In genomic region chr10:18354103-18354502, GRCm38 (mm10) we compare ENCODE assay signal across 28 mouse cellular contexts. TPM values are rescaled to one million over a fixed set of nuclear protein-coding genes. Genes with fewer than 3 reads are reported as not detected.
DNase-seq lines count a peak whose midpoint lies in the region; ATAC-seq lines count a peak whose summit lies in the region.
"Had no signal": no experiment of that assay in that cellular context is flagged by ENCODE, and none has a peak within 500 bp of the region (broad histone marks: within the 10 kb centered on the region; RNA-seq: fewer than 3 reads in every experiment).

No protein-coding gene starts in this region.

- H3K27me3 ChIP-seq in hindbrain, embryonic 14.5 days (ENCODE audit: control insufficient read depth, insufficient read depth, low read length) = no peaks in the 10 kb centered on the region
- H3K27me3 ChIP-seq in hindbrain, embryonic 11.5 days (ENCODE audit: control insufficient read depth, insufficient read depth, low read length) = no peaks in the 10 kb centered on the region
- H3K27me3 ChIP-seq in neural tube, embryonic 12.5 days (replicated peaks) = no peaks in the 10 kb centered on the region
- H3K27me3 ChIP-seq in neural tube, embryonic 15.5 days (replicated peaks) = no peaks in the 10 kb centered on the region
- H3K27me3 ChIP-seq in neural tube, embryonic 13.5 days = no peaks in the 10 kb centered on the region
- H3K27me3 ChIP-seq: embryonic facial prominence, embryonic 13.5 days; forebrain, embryonic 15.5 days; heart, embryonic 13.5 days; intestine, embryonic 15.5 days had no signal

- 44% methylated on average over 8 of the region's 8 CpGs for WGBS in hindbrain, embryonic 14.5 days
- WGBS in hindbrain, embryonic 11.5 days = 74% methylated on average over 8 of the region's 8 CpGs
- 49% methylated on average over 8 of the region's 8 CpGs for WGBS in neural tube, embryonic 12.5 days
- 29% methylated on average over 8 of the region's 8 CpGs for WGBS in neural tube, embryonic 15.5 days
- 37% methylated on average over 8 of the region's 8 CpGs for WGBS in neural tube, embryonic 13.5 days

- H3K9me3 ChIP-seq in hindbrain, embryonic 14.5 days (ENCODE audit: control insufficient read depth, low read length) = no peaks in the 10 kb centered on the region
- no peaks in the 10 kb centered on the region for H3K9me3 ChIP-seq in hindbrain, embryonic 11.5 days (ENCODE audit: control insufficient read depth, low read length)
- H3K9me3 ChIP-seq in neural tube, embryonic 12.5 days = no peaks in the 10 kb centered on the region
- no peaks in the 10 kb centered on the region for H3K9me3 ChIP-seq in neural tube, embryonic 15.5 days (replicated peaks)
- no peaks in the 10 kb centered on the region for H3K9me3 ChIP-seq in neural tube, embryonic 13.5 days
- H3K9me3 ChIP-seq: embryonic facial prominence, embryonic 10.5 days; embryonic facial prominence, embryonic 13.5 days; forebrain, embryonic 12.5 days; forebrain, embryonic 15.5 days; heart, embryonic 10.5 days; heart, embryonic 13.5 days; intestine, embryonic 15.5 days had no signal

- H3K36me3 ChIP-seq in hindbrain, embryonic 14.5 days (replicated peaks; ENCODE audit: control insufficient read depth, insufficient read depth) = no peaks in the 10 kb centered on the region
- no peaks in the 10 kb centered on the region for H3K36me3 ChIP-seq in hindbrain, embryonic 11.5 days (ENCODE audit: control insufficient read depth, insufficient read depth, low read length)
- H3K36me3 ChIP-seq in neural tube, embryonic 12.5 days = no peaks in the 10 kb centered on the region
- H3K36me3 ChIP-seq in neural tube, embryonic 15.5 days = no peaks in the 10 kb centered on the region
- no peaks in the 10 kb centered on the region for H3K36me3 ChIP-seq in neural tube, embryonic 13.5 days
- H3K36me3 ChIP-seq: embryonic facial prominence, embryonic 10.5 days; embryonic facial prominence, embryonic 13.5 days; forebrain, embryonic 12.5 days; forebrain, embryonic 15.5 days; heart, embryonic 10.5 days; heart, embryonic 13.5 days; intestine, embryonic 15.5 days had no signal

- no peak overlapping the region for H3K4me2 ChIP-seq in hindbrain, embryonic 14.5 days (replicated peaks)
- no peak overlapping the region for H3K4me2 ChIP-seq in hindbrain, embryonic 11.5 days (replicated peaks; ENCODE audit: low read depth, low read length)
- H3K4me2 ChIP-seq in neural tube, embryonic 12.5 days (replicated peaks) = no peak overlapping the region
- H3K4me2 ChIP-seq in neural tube, embryonic 15.5 days = no peak overlapping the region
- no peak overlapping the region for H3K4me2 ChIP-seq in neural tube, embryonic 13.5 days
- H3K4me2 ChIP-seq: embryonic facial prominence, embryonic 13.5 days; forebrain, embryonic 12.5 days; forebrain, embryonic 15.5 days; heart, embryonic 13.5 days; intestine, embryonic 15.5 days had no signal

- DNase-seq in hindbrain, embryonic 14.5 days (ENCODE audit: low spot score) = no peak
- DNase-seq in hindbrain, embryonic 11.5 days (ENCODE audit: low spot score) = no peak
- DNase-seq in cerebellum, postnatal 36 days = no peak
- DNase-seq: adrenal gland, adult 8-10 months; adrenal gland, postnatal 36 days; cerebellum, adult 18-20 months; cerebellum, adult 9-10 months; cerebellum, postnatal 25 days; embryo, embryonic 11 days; gastrocnemius, postnatal 10 days; gastrocnemius, postnatal 36 days; heart, adult 2 months; heart, postnatal 14 days; heart, postnatal 4 days; kidney, adult 11 months had no signal

- peak overlapping the region; percentile 17; the same call in 1 of the 2 replicates for H3K27ac ChIP-seq in hindbrain, embryonic 14.5 days
- no peak overlapping the region for H3K27ac ChIP-seq in hindbrain, embryonic 11.5 days (ENCODE audit: low read depth, low read length)
- no peak overlapping the region for H3K27ac ChIP-seq in neural tube, embryonic 12.5 days
- H3K27ac ChIP-seq in neural tube, embryonic 15.5 days (replicated peaks) = no peak overlapping the region
- H3K27ac ChIP-seq in neural tube, embryonic 13.5 days (replicated peaks) = peak overlapping the region; percentile 1; the same call in 1 of the 2 replicates
- H3K27ac ChIP-seq: embryonic facial prominence, embryonic 10.5 days; embryonic facial prominence, embryonic 13.5 days; forebrain, embryonic 12.5 days; forebrain, embryonic 15.5 days; heart, adult 2 months; heart, embryonic 10.5 days; heart, embryonic 13.5 days; intestine, embryonic 15.5 days had no signal

- ATAC-seq in hindbrain, embryonic 14.5 days (ENCODE audit: low FRiP score) = no peak
- no peak for ATAC-seq in hindbrain, embryonic 11.5 days (ENCODE audit: low FRiP score)
- peak; percentile 67; the same call in 1 of the 2 replicates for ATAC-seq in neural tube, embryonic 12.5 days (ENCODE audit: low FRiP score, low read depth)
- ATAC-seq in neural tube, embryonic 15.5 days (ENCODE audit: low FRiP score) = no peak
- peak; percentile 45; the same call in 1 of the 2 replicates for ATAC-seq in neural tube, embryonic 13.5 days (ENCODE audit: low read depth)
- ATAC-seq: activated CD4-positive, CD25-positive, alpha-beta regulatory T cell, adult 4 months; CD4-positive, CD25-positive, alpha-beta regulatory T cell, adult 4 months; forebrain, embryonic 15.5 days; intestine, embryonic 15.5 days had no signal

- no peak overlapping the region for H3K9ac ChIP-seq in hindbrain, embryonic 14.5 days
- no peak overlapping the region for H3K9ac ChIP-seq in hindbrain, embryonic 11.5 days (ENCODE audit: low read depth, low read length)
- H3K9ac ChIP-seq in neural tube, embryonic 12.5 days = no peak overlapping the region
- no peak overlapping the region for H3K9ac ChIP-seq in neural tube, embryonic 15.5 days (replicated peaks)
- no peak overlapping the region for H3K9ac ChIP-seq in neural tube, embryonic 13.5 days
- H3K9ac ChIP-seq: embryonic facial prominence, embryonic 13.5 days; forebrain, embryonic 12.5 days; forebrain, embryonic 15.5 days; heart, embryonic 13.5 days; intestine, embryonic 15.5 days had no signal

- H3K4me3 ChIP-seq in hindbrain, embryonic 14.5 days (replicated peaks; ENCODE audit: low read length) = no peak overlapping the region
- no peak overlapping the region for H3K4me3 ChIP-seq in hindbrain, embryonic 11.5 days (ENCODE audit: low read depth, low read length)
- no peak overlapping the region for H3K4me3 ChIP-seq in neural tube, embryonic 12.5 days
- no peak overlapping the region for H3K4me3 ChIP-seq in neural tube, embryonic 15.5 days (replicated peaks)
- H3K4me3 ChIP-seq in neural tube, embryonic 13.5 days = no peak overlapping the region
- H3K4me3 ChIP-seq: embryonic facial prominence, embryonic 10.5 days; embryonic facial prominence, embryonic 13.5 days; erythroblast, embryonic 14.5 days; forebrain, embryonic 12.5 days; forebrain, embryonic 15.5 days; heart, adult 2 months; heart, embryonic 10.5 days; heart, embryonic 13.5 days; intestine, embryonic 15.5 days had no signal

- peaks cover 17% of the 10 kb centered on the region for H3K4me1 ChIP-seq in hindbrain, embryonic 14.5 days (replicated peaks; ENCODE audit: control insufficient read depth, insufficient read depth, low read length)
- no peaks in the 10 kb centered on the region for H3K4me1 ChIP-seq in hindbrain, embryonic 11.5 days (replicated peaks; ENCODE audit: control insufficient read depth, insufficient read depth, low read length)
- H3K4me1 ChIP-seq in neural tube, embryonic 12.5 days = no peaks in the 10 kb centered on the region
- H3K4me1 ChIP-seq in neural tube, embryonic 15.5 days = peaks cover 11% of the 10 kb centered on the region; the same call in 1 of the 2 replicates
- H3K4me1 ChIP-seq in neural tube, embryonic 13.5 days (replicated peaks) = peaks cover 13% of the 10 kb centered on the region; the same call in 1 of the 2 replicates
- H3K4me1 ChIP-seq: forebrain, embryonic 12.5 days; forebrain, embryonic 15.5 days; intestine, embryonic 15.5 days had no signal

RNA-seq across cellular contexts. Expression of gene Nhsl1, which starts 35.3 kb away (rescaled TPM):
- polyA plus RNA-seq in hindbrain, embryonic 14.5 days (2014; fragmentation: Nextera tagmentation; extraction: Ambion mirVana) = 17.7 and 17.8 TPM in 2 replicates
- polyA plus RNA-seq in hindbrain, embryonic 11.5 days (2014; fragmentation: Nextera tagmentation; extraction: Ambion mirVana) = 22.2 and 23.4 TPM in 2 replicates
- 18.9 and 20.3 TPM in 2 replicates for polyA plus RNA-seq in neural tube, embryonic 12.5 days (2016; fragmentation: Nextera tagmentation; extraction: Ambion mirVana)
- polyA plus RNA-seq in neural tube, embryonic 15.5 days (2015; fragmentation: Nextera tagmentation; extraction: Ambion mirVana) = 13.1 and 13.3 TPM in 2 replicates
- polyA plus RNA-seq in neural tube, embryonic 13.5 days (2015; fragmentation: Nextera tagmentation; extraction: Ambion mirVana) = 18.4 and 19.3 TPM in 2 replicates
- polyA plus RNA-seq: erythroblast, embryonic 14.5 days had no signal

Comparison
In these comparisons a context has a peak if more than half of its experiments do, and no peak if none do; other contexts are left out.
1. ATAC-seq: peak in neural tube, embryonic 12.5 days (single experiment) and neural tube, embryonic 13.5 days (single experiment); none in hindbrain, embryonic 14.5 days (single experiment), hindbrain, embryonic 11.5 days (single experiment) and neural tube, embryonic 15.5 days (single experiment).
2. H3K27ac ChIP-seq: peak in hindbrain, embryonic 14.5 days (single experiment) and neural tube, embryonic 13.5 days (single experiment); none in hindbrain, embryonic 11.5 days (single experiment), neural tube, embryonic 12.5 days (single experiment) and neural tube, embryonic 15.5 days (single experiment).